ENCODE assay signal across 7 mouse cellular contexts in the genomic region with DNA sequence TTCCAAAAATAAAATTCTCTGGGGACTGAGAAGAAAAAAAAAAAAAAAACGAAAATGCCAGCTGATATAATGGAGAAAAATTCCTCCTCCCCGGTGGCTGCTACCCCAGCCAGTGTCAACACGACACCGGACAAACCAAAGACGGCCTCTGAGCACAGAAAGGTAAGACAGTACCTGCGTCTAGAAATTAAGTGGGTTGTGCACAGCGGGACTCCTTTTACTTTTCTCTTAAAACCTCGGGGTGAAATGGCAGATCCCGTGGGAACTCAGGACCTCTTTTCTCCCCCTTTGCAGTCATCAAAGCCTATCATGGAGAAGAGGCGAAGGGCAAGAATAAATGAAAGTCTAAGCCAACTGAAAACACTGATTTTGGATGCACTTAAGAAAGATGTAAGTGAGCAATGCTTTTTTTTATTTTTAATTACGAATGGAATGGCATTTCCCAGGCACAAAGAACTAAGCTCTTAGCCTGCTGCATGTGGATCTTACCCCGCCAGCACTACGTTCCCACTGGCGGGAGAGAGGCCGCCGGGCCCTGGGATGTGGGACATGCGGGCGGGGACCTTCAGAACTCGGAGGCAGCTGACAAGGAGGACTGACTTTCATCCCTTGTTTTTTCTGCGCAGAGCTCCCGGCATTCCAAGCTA. TPM values are rescaled to one million over a fixed set of nuclear protein-coding genes. Genes with fewer than 3 reads are reported as not detected.
DNase-seq lines count a peak whose midpoint lies in the region; ATAC-seq and TF ChIP-seq lines count a peak whose summit lies in the region.

No protein-coding gene starts in this region.

- H3K4me3 ChIP-seq in thymus, adult 2 months (ENCODE audit: control insufficient read depth, insufficient read depth, low read length), result peak overlapping the region; percentile 51
- H3K4me3 ChIP-seq in embryonic fibroblast, embryonic 13.5 days (ENCODE audit: insufficient read depth, low read length), result peak overlapping the region; percentile 65
- peak overlapping the region; percentile 60 for H3K4me3 ChIP-seq in hindbrain, embryonic 16.5 days (ENCODE audit: low read length)
- peak overlapping the region; percentile 72 for H3K4me3 ChIP-seq in midbrain, embryonic 11.5 days (ENCODE audit: low read depth, low read length)

- peak overlapping the region; percentile 53 for H3K27ac ChIP-seq in thymus, adult 2 months (ENCODE audit: control insufficient read depth, insufficient read depth, low read length)
- H3K27ac ChIP-seq in embryonic fibroblast, embryonic 13.5 days (ENCODE audit: insufficient read depth, low read length), result peak overlapping the region; percentile 82
- H3K27ac ChIP-seq in hindbrain, embryonic 16.5 days (ENCODE audit: low read depth, low read length), result peak overlapping the region; percentile 79
- H3K27ac ChIP-seq in midbrain, embryonic 11.5 days (ENCODE audit: low read depth, low read length), result peak overlapping the region; percentile 12

- no peak for TF ChIP-seq CTCF in thymus, adult 2 months (IDR thresholded peaks at IDR 0.05; ENCODE audit: borderline replicate concordance, control insufficient read depth, extremely low read depth, insufficient read depth, low read length, poor library complexity)
- no peak for TF ChIP-seq CTCF in embryonic fibroblast, embryonic 13.5 days (IDR thresholded peaks at IDR 0.05; ENCODE audit: borderline replicate concordance, insufficient read depth, low read length)

- WGBS in thymus, adult 2 months, result under 1% methylated on average over 21 of the region's 21 CpGs
- under 1% methylated on average over 21 of the region's 21 CpGs for WGBS in hindbrain, embryonic 16.5 days
- under 1% methylated on average over 21 of the region's 21 CpGs for whole genome bisulfite sequencing in midbrain, embryonic 11.5 days

- H3K9ac ChIP-seq in hindbrain, embryonic 16.5 days (ENCODE audit: low read depth, low read length), result peak overlapping the region; percentile 59
- H3K9ac ChIP-seq in midbrain, embryonic 11.5 days (ENCODE audit: low read length), result peak overlapping the region; percentile 78

- no peak for TF ChIP-seq POLR2A in thymus, adult 2 months (IDR thresholded peaks at IDR 0.05; ENCODE audit: control insufficient read depth, extremely low read depth, insufficient read depth, low read length, poor library complexity)
- peak; percentile 0 for TF ChIP-seq POLR2A in embryonic fibroblast, embryonic 13.5 days (IDR thresholded peaks at IDR 0.05; ENCODE audit: low read depth, low read length)

- no peaks in the 10 kb centered on the region for H3K36me3 ChIP-seq in thymus, adult 2 months (ENCODE audit: control insufficient read depth, insufficient read depth, low read length)
- H3K36me3 ChIP-seq in hindbrain, embryonic 16.5 days (ENCODE audit: control insufficient read depth, insufficient read depth, low read length), result no peaks in the 10 kb centered on the region
- no peaks in the 10 kb centered on the region for H3K36me3 ChIP-seq in midbrain, embryonic 11.5 days (ENCODE audit: control insufficient read depth, insufficient read depth, low read length)

- DNase-seq in thymus, adult 2 months, result no peak
- DNase-seq in thymus, postnatal 4 days, result no peak
- DNase-seq in midbrain, embryonic 11.5 days (ENCODE audit: low spot score, missing footprints), result peak; percentile 95
- no peak for DNase-seq in cerebellum, adult 8-10 months

- H3K4me1 ChIP-seq in thymus, adult 2 months (replicated peaks; ENCODE audit: control insufficient read depth, insufficient read depth, low read length), result peaks cover 46% of the 10 kb centered on the region
- H3K4me1 ChIP-seq in embryonic fibroblast, embryonic 13.5 days (ENCODE audit: control insufficient read depth, insufficient read depth, low read length), result peaks cover 6% of the 10 kb centered on the region
- H3K4me1 ChIP-seq in hindbrain, embryonic 16.5 days (ENCODE audit: control insufficient read depth, insufficient read depth, low read depth, low read length), result peaks cover 41% of the 10 kb centered on the region
- peaks cover 40% of the 10 kb centered on the region for H3K4me1 ChIP-seq in midbrain, embryonic 11.5 days (ENCODE audit: control insufficient read depth, insufficient read depth, low read length)

- peak overlapping the region; percentile 98 for H3K4me2 ChIP-seq in hindbrain, embryonic 16.5 days (ENCODE audit: low read length)
- peak overlapping the region; percentile 96 for H3K4me2 ChIP-seq in midbrain, embryonic 11.5 days

- no peaks in the 10 kb centered on the region for H3K9me3 ChIP-seq in hindbrain, embryonic 16.5 days (ENCODE audit: control insufficient read depth, low read length)
- H3K9me3 ChIP-seq in midbrain, embryonic 11.5 days (ENCODE audit: control insufficient read depth, low read length), result no peaks in the 10 kb centered on the region

- ATAC-seq in hindbrain, embryonic 16.5 days, result no peak
- ATAC-seq in midbrain, embryonic 11.5 days (ENCODE audit: low FRiP score), result no peak
- no peak for ATAC-seq in megakaryocyte-erythroid progenitor cell, adult 5-6 weeks (replicated peaks; ENCODE audit: low FRiP score, low TSS enrichment, poor library complexity, severe bottlenecking)

- peaks cover 31% of the 10 kb centered on the region for H3K27me3 ChIP-seq in thymus, adult 2 months (ENCODE audit: control insufficient read depth, insufficient read depth, low read length)
- peaks cover 26% of the 10 kb centered on the region for H3K27me3 ChIP-seq in hindbrain, embryonic 16.5 days (replicated peaks; ENCODE audit: control insufficient read depth, insufficient read depth, low read length)
- H3K27me3 ChIP-seq in midbrain, embryonic 11.5 days (ENCODE audit: control insufficient read depth, insufficient read depth, low read length), result peaks cover 39% of the 10 kb centered on the region

RNA-seq across cellular contexts. Expression of a gene that starts 1.5 kb away (rescaled TPM):
- 33.4 and 40.6 TPM in 2 replicates for polyA plus RNA-seq in thymus, adult 2 months (2012; rRNA removed)
- polyA plus RNA-seq in embryonic fibroblast, embryonic 13.5 days (2011; ENCODE audit: insufficient read length, low read depth, missing spikeins), result 88.5 and 106 TPM in 2 replicates
- polyA plus RNA-seq in hindbrain, embryonic 16.5 days (2015; fragmentation: Nextera tagmentation; extraction: Ambion mirVana), result 8.4 and 8.5 TPM in 2 replicates
- 30.4 and 33.6 TPM in 2 replicates for polyA plus RNA-seq in midbrain, embryonic 11.5 days (2014; fragmentation: Nextera tagmentation; extraction: Ambion mirVana)
- total RNA-seq in megakaryocyte-erythroid progenitor cell, adult 5-6 weeks (2014; fragmentation: Nextera tagmentation), result 1.5 and 6.9 TPM in 2 replicates
- total RNA-seq in megakaryocyte-erythroid progenitor cell, adult 5-6 weeks (2017), result 2.9 and 5.1 TPM in 2 replicates

Comparison
In these comparisons a context has a peak if more than half of its experiments do, and no peak if none do; other contexts are left out.
1. H3K27ac ChIP-seq: peak in every context shown above with its lines; median percentile 82 in embryonic fibroblast, embryonic 13.5 days; 79 in hindbrain, embryonic 16.5 days; 53 in thymus, adult 2 months; 12 in midbrain, embryonic 11.5 days.